Mouse (Mus musculus): ENCODE measurements at regions not wholly inside any gene's neighbourhood (a gene's known extent, or its start where the extent isn't known, plus 50 kb on each side); places are given as distances from the start of the nearest gene placed in this dataset.

DNA sequence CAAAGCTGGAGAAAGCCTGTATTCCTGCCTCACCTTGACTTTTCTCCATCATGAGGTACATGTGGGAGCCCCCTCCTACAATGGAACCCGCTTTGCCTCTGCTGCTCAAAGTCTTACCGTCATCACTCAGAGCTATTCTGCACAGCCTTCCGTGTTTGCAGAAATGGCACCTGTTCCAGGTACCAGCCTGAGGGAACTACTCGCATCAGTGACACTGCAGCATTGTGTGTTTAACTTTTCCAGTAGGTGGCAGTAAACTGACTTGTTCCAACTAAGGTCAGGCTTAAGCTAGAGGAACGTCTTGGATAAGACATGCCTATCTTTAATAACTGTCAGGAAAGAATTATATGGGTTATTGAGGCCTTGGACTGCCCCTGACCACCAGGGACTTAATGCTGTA is 71.4 kb downstream of the Fam173b start:
- no peaks in the 10 kb centered on the region for H3K36me3 ChIP-seq (ENCODE audit: control insufficient read depth, insufficient read depth, low read length)
- 56% methylated on average over 5 of the region's 5 CpGs for WGBS

DNA sequence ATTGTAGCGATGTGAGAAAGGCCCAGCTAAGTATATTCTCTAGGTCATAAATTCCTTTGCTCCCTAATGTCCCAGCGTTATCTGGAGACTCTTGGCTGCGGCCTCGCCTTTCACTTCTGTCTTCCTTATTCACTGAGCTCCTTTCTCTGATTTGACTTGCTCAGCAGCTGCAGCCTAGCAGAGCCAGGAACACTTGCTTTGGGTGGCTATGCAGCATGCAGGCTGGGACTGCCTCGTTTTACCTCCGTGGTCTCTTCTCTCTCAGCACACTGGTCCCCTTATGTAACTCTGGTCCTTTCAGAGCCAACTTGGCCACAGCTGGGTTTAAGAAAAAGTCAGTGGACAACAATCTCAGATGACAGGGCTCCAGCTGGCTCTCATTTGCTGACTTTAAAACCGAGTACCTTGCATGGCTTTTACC is 75.1 kb downstream of the Fam173b start:
- Histone ChIP-seq H3K4me2 (ENCODE audit: low read depth, low read length) (no peak overlapping the region), H3K36me3 (ENCODE audit: control insufficient read depth, insufficient read depth, low read length) (no peaks in the 10 kb centered on the region), H3K27me3 (ENCODE audit: control insufficient read depth, insufficient read depth, low read length) (no peaks in the 10 kb centered on the region), H3K9ac (replicated peaks; ENCODE audit: low read depth, low read length) (no peak overlapping the region), H3K4me1 (ENCODE audit: control insufficient read depth, insufficient read depth, low read length) (no peaks in the 10 kb centered on the region), H3K4me3 (ENCODE audit: low read depth, low read length) (no peak overlapping the region), H3K27ac (ENCODE audit: low read depth, low read length) (no peak overlapping the region), H3K9me3 (ENCODE audit: control insufficient read depth, low read length) (no peaks in the 10 kb centered on the region)
- ATAC-seq (ENCODE audit: low read depth) = no peak
- WGBS = 27% methylated on average over 7 of the region's 7 CpGs

More for the DNA sequence above, 71.4 kb downstream of the Fam173b start:
- Histone ChIP-seq H3K9ac (replicated peaks; ENCODE audit: low read depth, low read length) (no peak overlapping the region), H3K27ac (ENCODE audit: low read depth, low read length) (no peak overlapping the region), H3K4me3 (ENCODE audit: low read depth, low read length) (no peak overlapping the region), H3K27me3 (ENCODE audit: control insufficient read depth, insufficient read depth, low read length) (no peaks in the 10 kb centered on the region), H3K9me3 (ENCODE audit: control insufficient read depth, low read length) (no peaks in the 10 kb centered on the region), H3K4me2 (ENCODE audit: low read depth, low read length) (no peak overlapping the region), H3K4me1 (ENCODE audit: control insufficient read depth, insufficient read depth, low read length) (no peaks in the 10 kb centered on the region)
- ATAC-seq (ENCODE audit: low read depth) = no peak; the same call in 1 of the 2 replicates

DNA sequence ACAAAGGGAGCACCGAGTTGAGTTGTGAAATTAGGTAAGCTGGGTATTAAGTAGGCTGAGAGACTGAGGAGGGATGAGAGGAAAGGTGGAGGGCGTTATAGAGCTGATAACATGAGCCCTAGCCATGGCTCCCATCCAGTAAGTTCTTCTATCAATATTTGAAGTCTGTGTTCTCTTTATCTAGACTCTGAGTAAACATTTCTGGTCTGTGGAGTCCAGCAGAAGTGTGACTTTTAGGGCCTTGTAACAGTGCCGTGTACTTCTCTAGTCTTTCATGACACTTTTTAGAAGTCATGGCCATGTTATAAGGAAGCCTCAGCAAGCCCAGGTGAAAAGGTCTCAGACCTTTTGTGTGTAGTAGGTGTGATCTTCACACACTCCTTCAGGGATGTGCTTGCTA is 91.5 kb downstream of the Fam173b start:
- 80% methylated on average over 3 of the region's 3 CpGs for WGBS
- Histone ChIP-seq H3K9me3 (ENCODE audit: control insufficient read depth, low read length) (no peaks in the 10 kb centered on the region), H3K4me3 (ENCODE audit: low read depth, low read length) (no peak overlapping the region), H3K4me2 (ENCODE audit: low read depth, low read length) (no peak overlapping the region), H3K36me3 (ENCODE audit: control insufficient read depth, insufficient read depth, low read length) (no peaks in the 10 kb centered on the region), H3K27me3 (ENCODE audit: control insufficient read depth, insufficient read depth, low read length) (no peaks in the 10 kb centered on the region), H3K4me1 (ENCODE audit: control insufficient read depth, insufficient read depth, low read length) (no peaks in the 10 kb centered on the region), H3K9ac (replicated peaks; ENCODE audit: low read depth, low read length) (no peak overlapping the region), H3K27ac (ENCODE audit: low read depth, low read length) (no peak overlapping the region)
- no peak for ATAC-seq (ENCODE audit: low read depth)

DNA sequence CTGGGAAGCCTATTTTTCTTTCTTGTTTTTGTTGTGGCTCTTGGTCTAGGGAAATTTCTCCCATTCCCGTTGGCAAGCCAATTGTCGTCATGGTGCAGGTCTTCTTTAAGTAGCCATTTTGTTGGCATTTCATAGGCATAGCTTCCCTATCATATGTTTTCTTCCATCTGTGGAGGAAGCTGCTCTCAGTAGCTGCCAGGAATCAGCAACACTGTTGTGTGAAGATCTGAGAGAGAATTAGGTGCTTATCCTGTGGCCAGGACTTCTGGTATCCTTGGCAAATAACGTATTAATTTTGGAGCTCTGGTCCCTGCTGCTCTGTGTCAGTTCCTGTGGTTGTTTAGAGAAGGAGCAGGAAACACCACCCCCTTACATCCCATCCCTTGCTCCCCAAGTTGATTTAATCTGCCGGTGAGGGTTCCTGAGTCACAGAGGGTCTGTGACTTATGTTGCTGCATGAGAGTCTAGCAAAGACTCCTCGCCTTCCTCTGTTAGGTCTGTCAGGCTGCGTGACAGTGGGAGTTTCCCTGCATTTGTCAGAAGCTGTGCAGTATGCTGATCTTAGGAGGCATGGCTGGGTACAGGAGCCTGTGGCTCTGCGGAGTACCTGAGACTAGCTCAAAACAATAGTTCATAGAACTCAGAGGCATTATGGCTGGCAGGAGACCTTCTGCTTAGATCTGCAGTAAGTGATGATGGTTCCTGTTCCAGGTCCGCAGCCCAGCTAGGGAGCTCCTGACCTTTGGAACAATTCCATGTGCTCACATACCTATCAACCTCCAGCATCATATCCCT is 93.4 kb downstream of the Fam173b start:
- Histone ChIP-seq H3K27me3 (ENCODE audit: control insufficient read depth, insufficient read depth, low read length) (no peaks in the 10 kb centered on the region), H3K4me3 (ENCODE audit: low read depth, low read length) (no peak overlapping the region), H3K36me3 (ENCODE audit: control insufficient read depth, insufficient read depth, low read length) (no peaks in the 10 kb centered on the region), H3K9ac (replicated peaks; ENCODE audit: low read depth, low read length) (no peak overlapping the region), H3K27ac (ENCODE audit: low read depth, low read length) (no peak overlapping the region), H3K4me2 (ENCODE audit: low read depth, low read length) (no peak overlapping the region), H3K9me3 (ENCODE audit: control insufficient read depth, low read length) (no peaks in the 10 kb centered on the region), H3K4me1 (ENCODE audit: control insufficient read depth, insufficient read depth, low read length) (no peaks in the 10 kb centered on the region)
- no peak for ATAC-seq (ENCODE audit: low read depth)
- WGBS = 90% methylated on average over 8 of the region's 8 CpGs

GRCm38 (mm10) chr15:31703400-31703799 is 101.7 kb downstream of the Fam173b start:
- ATAC-seq (ENCODE audit: low read depth) = no peak
- H3K4me1 ChIP-seq (ENCODE audit: control insufficient read depth, insufficient read depth, low read length) = no peaks in the 10 kb centered on the region
- H3K9ac ChIP-seq (replicated peaks; ENCODE audit: low read depth, low read length) = no peak overlapping the region
- no peak overlapping the region for H3K4me3 ChIP-seq (ENCODE audit: low read depth, low read length)
- 91% methylated on average over 2 of the region's 2 CpGs for WGBS
- 0 out of 2 replicates have a peak, but pooled peaks cover 3% of the 10 kb centered on the region for H3K9me3 ChIP-seq (ENCODE audit: control insufficient read depth, low read length)
- no peaks in the 10 kb centered on the region for H3K36me3 ChIP-seq (ENCODE audit: control insufficient read depth, insufficient read depth, low read length)
- H3K4me2 ChIP-seq (ENCODE audit: low read depth, low read length) = no peak overlapping the region
- no peaks in the 10 kb centered on the region for H3K27me3 ChIP-seq (ENCODE audit: control insufficient read depth, insufficient read depth, low read length)
- H3K27ac ChIP-seq (ENCODE audit: low read depth, low read length) = no peak overlapping the region

- H3K4me2 ChIP-seq (ENCODE audit: low read depth, low read length) = no peak overlapping the region
- H3K4me1 ChIP-seq (ENCODE audit: control insufficient read depth, insufficient read depth, low read length) = no peaks in the 10 kb centered on the region
- H3K4me3 ChIP-seq (ENCODE audit: low read depth, low read length) = no peak overlapping the region
- H3K9me3 ChIP-seq (ENCODE audit: control insufficient read depth, low read length) = 0 out of 2 replicates have a peak, but pooled peaks cover 3% of the 10 kb centered on the region
- no peak for ATAC-seq (ENCODE audit: low read depth)
- no peaks in the 10 kb centered on the region for H3K27me3 ChIP-seq (ENCODE audit: control insufficient read depth, insufficient read depth, low read length)
- no peaks in the 10 kb centered on the region for H3K36me3 ChIP-seq (ENCODE audit: control insufficient read depth, insufficient read depth, low read length)
- no peak overlapping the region for H3K27ac ChIP-seq (ENCODE audit: low read depth, low read length)
- no peak overlapping the region for H3K9ac ChIP-seq (replicated peaks; ENCODE audit: low read depth, low read length)
- 96% methylated on average over 1 of the region's 1 CpGs for WGBS
Observed at GRCm38 (mm10) chr15:31707416-31707815, 105.8 kb downstream of the Fam173b start.

DNA sequence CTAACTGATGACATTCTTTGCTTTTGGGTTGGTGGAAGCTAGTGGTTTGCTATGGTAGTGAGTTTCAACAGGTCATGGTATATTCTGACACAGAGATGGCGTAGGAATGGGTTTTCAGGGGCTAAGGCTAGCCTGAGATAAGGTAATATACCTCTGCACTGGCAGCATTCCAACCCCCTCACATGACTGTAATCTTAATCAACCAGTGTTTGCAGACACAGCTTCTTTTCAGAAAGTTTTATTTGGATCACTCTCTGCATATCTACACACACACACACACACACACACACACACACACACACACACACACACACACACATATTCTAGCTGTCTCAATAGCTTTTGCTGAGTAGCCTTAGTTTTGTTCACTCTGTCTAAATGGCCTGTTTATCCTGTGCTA is 119.4 kb downstream of the Fam173b start:
- WGBS = 77% methylated on average over 1 of the region's 1 CpGs
- H3K27ac ChIP-seq (ENCODE audit: low read depth, low read length) = no peak overlapping the region
- H3K36me3 ChIP-seq (ENCODE audit: control insufficient read depth, insufficient read depth, low read length) = no peaks in the 10 kb centered on the region
- H3K4me3 ChIP-seq (ENCODE audit: low read depth, low read length) = no peak overlapping the region
- no peak overlapping the region for H3K4me2 ChIP-seq (ENCODE audit: low read depth, low read length)
- ATAC-seq (ENCODE audit: low read depth) = no peak
- no peaks in the 10 kb centered on the region for H3K9me3 ChIP-seq (ENCODE audit: control insufficient read depth, low read length)
- H3K9ac ChIP-seq (replicated peaks; ENCODE audit: low read depth, low read length) = no peak overlapping the region
- H3K27me3 ChIP-seq (ENCODE audit: control insufficient read depth, insufficient read depth, low read length) = no peaks in the 10 kb centered on the region
- no peaks in the 10 kb centered on the region for H3K4me1 ChIP-seq (ENCODE audit: control insufficient read depth, insufficient read depth, low read length)

GRCm38 (mm10) chr15:31722429-31722828 is 120.8 kb downstream of the Fam173b start:
- Histone ChIP-seq H3K4me1 (ENCODE audit: control insufficient read depth, insufficient read depth, low read length) (no peaks in the 10 kb centered on the region), H3K27ac (ENCODE audit: low read depth, low read length) (no peak overlapping the region), H3K4me2 (ENCODE audit: low read depth, low read length) (no peak overlapping the region), H3K27me3 (ENCODE audit: control insufficient read depth, insufficient read depth, low read length) (no peaks in the 10 kb centered on the region), H3K36me3 (ENCODE audit: control insufficient read depth, insufficient read depth, low read length) (no peaks in the 10 kb centered on the region), H3K9me3 (ENCODE audit: control insufficient read depth, low read length) (no peaks in the 10 kb centered on the region), H3K9ac (replicated peaks; ENCODE audit: low read depth, low read length) (no peak overlapping the region), H3K4me3 (ENCODE audit: low read depth, low read length) (no peak overlapping the region)
- no peak for ATAC-seq (ENCODE audit: low read depth)
- WGBS = 92% methylated on average over 5 of the region's 5 CpGs

- no peak for ATAC-seq (ENCODE audit: low read depth)
Observed at GRCm38 (mm10) chr15:31724252-31724651, 122.6 kb downstream of the Fam173b start.

More at GRCm38 (mm10) chr15:31724252-31724651, 122.6 kb downstream of the Fam173b start:
- 71% methylated on average over 11 of the region's 11 CpGs for WGBS
- H3K9me3 ChIP-seq (ENCODE audit: control insufficient read depth, low read length) = no peaks in the 10 kb centered on the region
- no peaks in the 10 kb centered on the region for H3K4me1 ChIP-seq (ENCODE audit: control insufficient read depth, insufficient read depth, low read length)
- no peak overlapping the region for H3K4me3 ChIP-seq (ENCODE audit: low read depth, low read length)
- H3K27me3 ChIP-seq (ENCODE audit: control insufficient read depth, insufficient read depth, low read length) = no peaks in the 10 kb centered on the region
- H3K9ac ChIP-seq (replicated peaks; ENCODE audit: low read depth, low read length) = no peak overlapping the region
- H3K27ac ChIP-seq (ENCODE audit: low read depth, low read length) = no peak overlapping the region
- no peak overlapping the region for H3K4me2 ChIP-seq (ENCODE audit: low read depth, low read length)
- no peaks in the 10 kb centered on the region for H3K36me3 ChIP-seq (ENCODE audit: control insufficient read depth, insufficient read depth, low read length)
